Mouse (Mus musculus): Measurements from ENCODE around the gene Nhej1.
A peak's percentile ranks its signal among the peaks of the same experiment; 100 is the strongest.

The Nhej1 gene

GRCm38 (mm10) chr1:74973590-74973989 is 151.4 kb downstream of the Nhej1 start:
- DNase-seq (ENCODE audit: low read depth): no peak

DNA sequence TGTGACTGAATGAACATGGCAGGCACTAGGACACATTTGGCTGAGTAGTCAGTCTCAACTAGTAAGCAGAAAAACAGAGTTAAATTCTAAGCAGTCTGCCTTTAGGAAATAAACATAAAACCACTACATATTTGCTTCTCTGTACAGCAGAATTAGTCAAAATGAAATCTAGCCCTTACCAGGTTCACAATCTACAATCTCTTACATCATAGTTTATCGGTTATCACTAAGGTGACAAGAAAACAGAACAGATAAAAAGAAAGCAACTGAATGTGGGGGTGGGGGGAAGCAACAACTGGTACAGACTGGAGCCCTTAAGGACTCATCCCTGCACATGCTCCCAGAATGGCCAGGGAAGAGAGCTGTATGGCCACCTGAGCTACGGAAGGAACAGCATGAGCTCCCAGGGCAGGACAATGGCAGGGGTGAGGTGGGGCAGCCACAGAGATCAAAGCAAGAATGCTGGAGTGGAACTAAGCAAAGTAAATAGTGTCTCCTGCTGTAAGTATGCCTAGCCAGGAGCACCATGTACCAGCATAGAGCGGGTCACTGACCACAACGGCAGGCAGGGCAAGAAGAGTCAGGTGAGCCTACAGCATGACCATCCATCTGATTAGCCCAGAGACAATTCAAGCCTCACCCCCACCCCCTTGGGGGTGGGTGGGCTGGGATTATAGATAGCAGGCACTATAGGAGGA is 153.5 kb downstream of the Nhej1 start:
- DNase-seq (ENCODE audit: low read depth): no peak

DNA sequence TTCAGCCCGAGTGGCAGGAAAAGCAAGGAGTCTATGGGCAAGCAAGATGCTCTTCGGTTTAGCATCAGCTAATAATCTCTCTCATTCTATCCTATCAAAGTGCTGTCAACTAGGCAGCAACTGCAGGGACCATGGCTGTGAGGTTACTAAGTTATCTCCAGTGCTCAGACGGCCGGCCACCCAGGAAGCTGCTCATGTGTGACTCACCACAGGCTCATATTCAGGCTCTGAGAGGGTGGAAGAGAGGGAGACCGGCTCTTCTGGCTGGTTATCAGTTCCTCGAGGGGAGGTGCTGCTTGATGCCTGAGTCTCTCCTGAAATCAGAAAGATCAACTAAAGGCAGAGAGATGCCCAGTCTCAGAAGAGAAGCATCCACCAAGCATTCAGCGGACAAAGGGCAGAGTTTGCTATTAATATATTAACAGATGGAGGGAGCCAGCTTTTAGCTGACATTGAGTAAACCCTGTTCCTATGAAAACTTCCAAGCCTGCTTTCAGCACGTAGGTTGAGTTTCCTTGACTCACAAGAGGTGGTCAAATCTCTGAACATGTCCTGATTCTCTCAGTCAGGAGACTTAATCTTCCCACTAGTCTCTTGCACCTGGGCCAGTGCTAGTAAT is 156.9 kb downstream of the Nhej1 start:
- DNase-seq (ENCODE audit: low read depth): no peak

DNA sequence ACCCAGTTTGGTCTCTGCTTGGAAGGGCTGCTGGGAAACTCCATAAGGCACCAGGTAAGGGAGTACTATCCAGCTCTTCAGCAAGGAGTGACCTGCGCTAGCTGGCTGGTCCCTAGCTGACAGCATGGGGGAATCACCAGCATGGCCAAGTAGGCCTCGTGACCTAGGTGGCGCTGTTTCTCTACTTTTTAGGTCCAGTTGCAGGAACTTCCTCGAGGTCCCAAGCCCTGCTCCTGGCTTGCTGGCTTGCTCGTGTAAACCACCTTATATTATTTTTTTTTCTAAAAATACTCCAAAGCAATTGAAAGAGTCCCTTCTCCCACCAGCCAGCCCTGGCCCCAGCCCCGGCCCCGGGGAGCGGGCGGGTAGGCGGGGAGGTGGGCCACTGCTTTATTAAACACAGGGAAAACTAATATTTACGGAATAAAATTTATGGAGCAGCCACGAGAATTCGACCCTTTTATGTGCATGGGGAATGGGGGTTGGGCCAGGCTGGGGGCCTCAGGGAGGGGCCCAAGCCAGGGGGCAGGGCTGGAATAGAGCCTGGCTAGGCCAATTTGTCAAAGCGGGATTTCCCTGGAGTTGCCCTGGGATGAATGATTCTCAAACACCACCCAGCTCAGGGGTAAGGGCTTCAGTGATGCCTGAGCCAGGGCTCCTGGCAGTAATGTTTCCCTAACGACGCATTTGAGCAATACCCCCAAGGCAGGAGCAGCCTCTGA is 160.3 kb downstream of the Nhej1 start:
- DNase-seq (ENCODE audit: low read depth): peak; percentile 40

GRCm38 (mm10) chr1:74962853-74963227 is 162.2 kb downstream of the Nhej1 start:
- no peak for DNase-seq (ENCODE audit: low read depth)

- DNase-seq (ENCODE audit: low read depth): no peak
Measured at GRCm38 (mm10) chr1:74962126-74962852, 162.7 kb downstream of the Nhej1 start.

GRCm38 (mm10) chr1:74961722-74962121 is 163.3 kb downstream of the Nhej1 start:
- DNase-seq (ENCODE audit: low read depth): no peak

DNA sequence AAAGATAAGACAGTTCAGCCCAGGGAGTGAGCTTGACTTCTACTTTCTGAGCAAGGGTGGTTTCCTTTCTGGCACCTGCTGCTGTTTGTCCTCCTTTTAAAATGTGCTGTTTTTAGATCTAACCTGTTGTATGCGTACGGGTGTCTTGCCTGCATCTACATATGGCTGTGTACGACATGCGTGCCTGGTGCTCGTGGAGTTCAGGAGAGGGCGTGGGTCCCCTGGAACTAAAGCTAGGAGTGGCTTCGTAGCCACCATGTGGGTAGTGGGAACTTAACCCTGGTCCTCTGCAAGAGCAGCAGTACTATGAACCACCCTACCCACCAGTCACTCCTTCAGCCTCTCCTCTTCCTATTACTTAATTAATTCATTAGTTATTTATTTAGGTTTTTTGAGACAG is 164.9 kb downstream of the Nhej1 start:
- DNase-seq (ENCODE audit: low read depth): no peak

- no peak for DNase-seq (ENCODE audit: low read depth)
Measured at GRCm38 (mm10) chr1:74951556-74952210, 173.3 kb downstream of the Nhej1 start, which contains the start of gene Ihh. TSS of gene Ihh (minus strand) at chr1:74951672.

GRCm38 (mm10) chr1:74950576-74951490 is 174.2 kb downstream of the Nhej1 start:
- DNase-seq (ENCODE audit: low read depth): no peak

GRCm38 (mm10) chr1:74950066-74950465 is 174.9 kb downstream of the Nhej1 start:
- DNase-seq (ENCODE audit: low read depth): no peak

DNA sequence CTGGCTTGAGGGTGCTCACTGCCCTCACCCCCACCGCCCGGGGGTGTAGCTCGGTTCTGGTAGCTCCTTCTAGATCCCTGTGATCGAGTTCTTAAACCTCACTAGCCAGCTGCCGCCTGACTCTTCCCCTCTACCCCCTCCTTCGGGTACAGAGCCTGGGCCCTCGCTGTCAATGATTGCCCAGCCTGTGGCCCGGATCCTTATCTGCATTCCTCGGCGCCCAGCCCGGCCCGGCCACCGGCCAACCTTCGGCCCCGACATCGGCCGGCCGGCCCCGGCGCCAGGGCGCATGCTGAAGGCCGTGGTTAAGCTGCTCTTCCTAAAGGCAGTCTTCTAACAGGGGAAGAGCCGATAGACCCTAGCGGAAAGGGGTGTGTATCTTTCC is 175.3 kb downstream of the Nhej1 start:
- DNase-seq (ENCODE audit: low read depth): no peak

DNA sequence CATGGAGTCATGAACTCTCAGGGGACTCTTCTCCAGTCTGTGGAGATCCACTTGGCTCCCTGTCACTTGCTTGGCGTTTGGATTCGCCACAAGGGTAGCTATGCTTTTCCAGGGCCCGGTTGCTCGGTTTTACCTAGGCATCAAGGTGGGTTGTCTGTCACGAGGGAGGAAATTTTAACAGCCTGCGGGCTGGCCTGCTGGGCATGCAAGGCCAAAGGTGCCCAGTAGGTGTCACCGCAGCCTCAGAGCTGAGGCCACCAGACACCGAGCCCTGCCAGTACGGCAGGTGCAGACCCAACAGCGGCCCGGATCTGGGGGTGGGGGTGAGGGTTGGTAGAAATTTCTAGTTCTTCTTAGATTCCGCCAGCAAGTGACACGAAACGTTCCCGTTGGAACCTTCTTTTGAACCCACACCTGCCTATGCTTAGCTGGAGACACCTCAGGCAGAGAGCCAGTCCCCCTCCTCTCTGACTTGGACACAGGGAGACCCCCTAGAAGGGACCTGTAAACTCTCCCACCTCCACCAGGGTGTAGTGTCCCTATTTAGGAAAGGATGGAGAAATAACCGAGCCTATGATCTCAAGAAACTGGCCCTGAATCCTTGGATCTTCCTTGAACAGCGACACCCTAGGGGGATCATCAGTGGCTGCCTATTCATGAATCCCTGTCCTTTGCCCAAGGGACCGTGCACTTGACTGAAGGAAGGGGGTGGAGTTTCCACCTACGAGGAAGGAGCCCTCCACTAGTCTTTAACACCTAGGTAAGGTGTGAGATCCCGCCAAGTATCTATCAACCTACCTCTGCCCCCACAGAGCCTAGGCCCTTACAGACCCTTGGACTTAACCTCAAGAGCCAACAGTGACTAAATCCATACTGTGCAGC is 176.0 kb downstream of the Nhej1 start:
- DNase-seq (ENCODE audit: low read depth): no peak

- DNase-seq (ENCODE audit: low read depth): no peak
Measured at GRCm38 (mm10) chr1:74947986-74948670, 176.9 kb downstream of the Nhej1 start.

- no peak for DNase-seq (ENCODE audit: low read depth)
Measured at GRCm38 (mm10) chr1:74941651-74942360, 183.2 kb downstream of the Nhej1 start.

- no peak for DNase-seq (ENCODE audit: low read depth)
Measured at GRCm38 (mm10) chr1:74939762-74940161, 185.2 kb downstream of the Nhej1 start.

DNA sequence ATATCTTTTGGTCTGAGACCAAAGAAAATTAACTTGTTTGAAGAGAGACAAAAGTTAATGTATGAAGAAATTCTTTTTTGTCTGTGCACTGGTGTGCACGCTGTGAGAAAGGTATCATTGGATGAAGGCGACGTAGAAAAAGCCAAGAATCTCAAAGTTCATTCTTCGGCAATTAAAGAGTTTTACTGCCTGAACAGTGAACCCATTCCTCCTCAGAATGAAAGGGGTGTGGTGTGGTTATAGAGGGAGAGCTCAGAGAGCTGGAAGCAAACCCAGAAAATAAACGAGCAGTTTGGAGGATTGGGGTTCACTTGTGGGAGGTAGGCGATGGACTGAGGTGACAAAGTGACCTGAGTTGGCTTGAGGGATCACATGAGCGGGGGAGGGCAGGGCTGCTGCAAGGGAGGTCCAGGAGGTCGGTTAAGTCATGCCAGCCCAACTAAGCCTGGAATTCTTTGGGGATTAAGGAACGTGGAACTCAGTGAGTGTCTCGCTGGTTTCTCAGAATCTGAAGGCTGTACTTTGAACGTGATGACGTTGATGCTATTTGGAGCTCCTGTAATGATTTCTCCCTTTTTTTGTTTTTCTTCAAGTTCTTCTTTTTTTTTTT is 188.7 kb downstream of the Nhej1 start:
- no peak for DNase-seq (ENCODE audit: low read depth)

GRCm38 (mm10) chr1:74935402-74935801 is 189.6 kb downstream of the Nhej1 start, which contains the start of gene Cfap65:
TSS of gene Cfap65 (minus strand) at chr1:74935599.
- no peak for DNase-seq (ENCODE audit: low read depth)

Data from c-Kit-positive CD71-positive TER-119-negative erythroid progenitor cells, embryonic 14.5 days (primary cell).